Comparison of ENCODE assay signal across 8 mouse cellular contexts in genomic region chr3:105521178-105521631, GRCm38 (mm10).
A peak's percentile ranks its signal among the peaks of the same experiment; 100 is the strongest.
DNase-seq lines count a peak whose midpoint lies in the region; ATAC-seq lines count a peak whose summit lies in the region.

No protein-coding gene starts in this region.

- H3K9me3 ChIP-seq in heart, embryonic 15.5 days (replicated peaks), result no peaks in the 10 kb centered on the region

- H3K27ac ChIP-seq in heart, embryonic 15.5 days, result peak overlapping the region; percentile 59

- peak overlapping the region; percentile 39 for H3K4me2 ChIP-seq in heart, embryonic 15.5 days

- no peaks in the 10 kb centered on the region for H3K27me3 ChIP-seq in heart, embryonic 15.5 days

- H3K4me3 ChIP-seq in heart, embryonic 15.5 days, result no peak overlapping the region

- ATAC-seq in heart, embryonic 15.5 days (replicated peaks; ENCODE audit: insufficient number of reproducible peaks, insufficient read depth, low FRiP score, low read depth), result peak; percentile 77

- H3K36me3 ChIP-seq in heart, embryonic 15.5 days, result no peaks in the 10 kb centered on the region

- peaks cover 12% of the 10 kb centered on the region for H3K4me1 ChIP-seq in heart, embryonic 15.5 days (replicated peaks)

- WGBS in heart, embryonic 15.5 days, result 44% methylated on average over 12 of the region's 12 CpGs

- H3K9ac ChIP-seq in heart, embryonic 15.5 days, result no peak overlapping the region

- peak; percentile 60 to 74 for DNase-seq in lung, adult 18-20 months
- no peak for DNase-seq in lung, postnatal 4 days
- DNase-seq in cerebellum, postnatal 25 days, result peak; percentile 90
- peak; percentile 69 to 86 for DNase-seq in left cerebral cortex, adult 9 months (ENCODE audit: low spot score in 2 of 2)
- peak; percentile 83 to 89 for DNase-seq in right cerebral cortex, postnatal 10 days (ENCODE audit: low spot score in 2 of 2)
- DNase-seq in thymus, postnatal 14 days, result no peak
- DNase-seq in MN1 (ENCODE audit: low spot score), result no peak

Comparison
In these comparisons a context has a peak if more than half of its experiments do, and no peak if none do; other contexts are left out.
1. DNase-seq: peak in lung, adult 18-20 months (2 of 2), cerebellum, postnatal 25 days (2 of 2), left cerebral cortex, adult 9 months (2 of 2) and right cerebral cortex, postnatal 10 days (2 of 2); none in lung, postnatal 4 days (0 of 2), thymus, postnatal 14 days (single experiment) and MN1 (single experiment).